Mouse (Mus musculus) MN1 (cell line): ENCODE measurements around the gene Grip1.

Experiments
- DNase-seq: peaks from one replicate; pipeline ENCODE4 v3.0.0-alpha.2; 2016; ENCODE audit warnings: low spot score

Grip1 gene

GRCm38 (mm10) chr10:119663586-119663985 is 210.0 kb downstream of the Grip1 start:
- DNase-seq, result peak; percentile 81

GRCm38 (mm10) chr10:119666386-119666785 is 212.8 kb downstream of the Grip1 start:
- DNase-seq, result no peak

- no peak for DNase-seq
Measured at GRCm38 (mm10) chr10:119670456-119670855, 216.8 kb downstream of the Grip1 start.

- peak; percentile 72 for DNase-seq
Measured at GRCm38 (mm10) chr10:119684377-119684826, 230.8 kb downstream of the Grip1 start.

GRCm38 (mm10) chr10:119691358-119692083 is 237.9 kb downstream of the Grip1 start:
- peak; percentile 91 for DNase-seq

- peak; percentile 73 for DNase-seq
Measured at GRCm38 (mm10) chr10:119692284-119692890, 238.8 kb downstream of the Grip1 start.

- peak; percentile 32 for DNase-seq
Measured at GRCm38 (mm10) chr10:119693400-119693799, 239.8 kb downstream of the Grip1 start.

- DNase-seq, result peak; percentile 84
Measured at GRCm38 (mm10) chr10:119697257-119697798, 243.7 kb downstream of the Grip1 start.

- no peak for DNase-seq
Measured at GRCm38 (mm10) chr10:119705348-119705747, 251.7 kb downstream of the Grip1 start.

GRCm38 (mm10) chr10:119706281-119706680 is 252.7 kb downstream of the Grip1 start:
- DNase-seq, result no peak

GRCm38 (mm10) chr10:119706983-119707382 is 253.4 kb downstream of the Grip1 start:
- DNase-seq, result no peak

- peak; percentile 81 for DNase-seq
Measured at GRCm38 (mm10) chr10:119721887-119722286, 268.3 kb downstream of the Grip1 start.

- peak; percentile 94 for DNase-seq
Measured at GRCm38 (mm10) chr10:119722471-119722870, 268.8 kb downstream of the Grip1 start.

GRCm38 (mm10) chr10:119723671-119724070 is 270.0 kb downstream of the Grip1 start:
- DNase-seq, result peak; percentile 93

GRCm38 (mm10) chr10:119725363-119725762 is 271.7 kb downstream of the Grip1 start:
- DNase-seq, result peak; percentile 78

GRCm38 (mm10) chr10:119725966-119726365 is 272.3 kb downstream of the Grip1 start:
- DNase-seq, result peak; percentile 46

- peak; percentile 60 for DNase-seq
Measured at GRCm38 (mm10) chr10:119726921-119727320, 273.3 kb downstream of the Grip1 start.

GRCm38 (mm10) chr10:119730206-119730605 is 276.6 kb downstream of the Grip1 start:
- peak; percentile 69 for DNase-seq

- DNase-seq, result peak; percentile 86
Measured at GRCm38 (mm10) chr10:119735011-119735992, 281.7 kb downstream of the Grip1 start.

GRCm38 (mm10) chr10:119739466-119739865 is 285.8 kb downstream of the Grip1 start:
- DNase-seq, result no peak

GRCm38 (mm10) chr10:119742722-119743121 is 289.1 kb downstream of the Grip1 start:
- no peak for DNase-seq

- DNase-seq, result peak; percentile 84
Measured at GRCm38 (mm10) chr10:119752361-119752798, 298.8 kb downstream of the Grip1 start.
